Mouse (Mus musculus): Measurements from ENCODE around the gene Myof. TPM values are rescaled to one million over a fixed set of nuclear protein-coding genes. Genes with fewer than 3 reads are reported as not detected.

Myof gene
- polyA plus RNA-seq, 1 experiment from 2014 or later, result 22.7 TPM

GRCm38 (mm10) chr19:38054149-38054719 lies 10.9 kb upstream of the Myof start:
- Histone ChIP-seq H3K4me1 (ENCODE audit: control insufficient read depth, insufficient read depth, low read length) (peaks cover 7% of the 10 kb centered on the region; the same call in 1 of the 2 replicates), H3K27me3 (ENCODE audit: control insufficient read depth, insufficient read depth, low read length) (no peaks in the 10 kb centered on the region), H3K27ac (ENCODE audit: low read length) (peak overlapping the region; percentile 27; the same call in 1 of the 2 replicates), H3K9ac (replicated peaks; ENCODE audit: low read depth, low read length) (peak overlapping the region; percentile 36; the same call in 1 of the 2 replicates), H3K4me2 (replicated peaks; ENCODE audit: low read depth, low read length) (peak overlapping the region; percentile 67), H3K4me3 (ENCODE audit: low read depth, low read length) (peak overlapping the region; percentile 77), H3K36me3 (ENCODE audit: control insufficient read depth, insufficient read depth, low read length) (peaks cover 8% of the 10 kb centered on the region; the same call in 1 of the 2 replicates), H3K9me3 (ENCODE audit: control insufficient read depth, low read depth, low read length) (no peaks in the 10 kb centered on the region)
- 0% methylated on average over 23 of the region's 23 CpGs for WGBS
- ATAC-seq (ENCODE audit: insufficient number of reproducible peaks, insufficient read depth, low FRiP score, low read depth), result peak; percentile 89

- H3K4me1 ChIP-seq (ENCODE audit: control insufficient read depth, insufficient read depth, low read length), result peaks cover 7% of the 10 kb centered on the region; the same call in 1 of the 2 replicates
- no peak for ATAC-seq (ENCODE audit: insufficient number of reproducible peaks, insufficient read depth, low FRiP score, low read depth)
- 22% methylated on average over 8 of the region's 8 CpGs for WGBS
- H3K36me3 ChIP-seq (ENCODE audit: control insufficient read depth, insufficient read depth, low read length), result peaks cover 8% of the 10 kb centered on the region; the same call in 1 of the 2 replicates
- peak overlapping the region; percentile 67 for H3K4me2 ChIP-seq (replicated peaks; ENCODE audit: low read depth, low read length)
- 0 out of 2 replicates have a peak overlapping the region, but pooled peaks have one; percentile 36 for H3K9ac ChIP-seq (replicated peaks; ENCODE audit: low read depth, low read length)
- no peaks in the 10 kb centered on the region for H3K9me3 ChIP-seq (ENCODE audit: control insufficient read depth, low read depth, low read length)
- peak overlapping the region; percentile 77 for H3K4me3 ChIP-seq (ENCODE audit: low read depth, low read length)
- H3K27me3 ChIP-seq (ENCODE audit: control insufficient read depth, insufficient read depth, low read length), result no peaks in the 10 kb centered on the region
- no peak overlapping the region for H3K27ac ChIP-seq (ENCODE audit: low read length)
Observed at GRCm38 (mm10) chr19:38053227-38054041, 10.1 kb upstream of the Myof start.

- Histone ChIP-seq H3K4me1 (ENCODE audit: control insufficient read depth, insufficient read depth, low read length) (no peaks in the 10 kb centered on the region; the same call in 1 of the 2 replicates), H3K4me3 (ENCODE audit: low read depth, low read length) (no peak overlapping the region), H3K27me3 (ENCODE audit: control insufficient read depth, insufficient read depth, low read length) (no peaks in the 10 kb centered on the region), H3K27ac (ENCODE audit: low read length) (no peak overlapping the region), H3K9me3 (ENCODE audit: control insufficient read depth, low read depth, low read length) (no peaks in the 10 kb centered on the region), H3K36me3 (ENCODE audit: control insufficient read depth, insufficient read depth, low read length) (no peaks in the 10 kb centered on the region), H3K4me2 (replicated peaks; ENCODE audit: low read depth, low read length) (no peak overlapping the region), H3K9ac (replicated peaks; ENCODE audit: low read depth, low read length) (no peak overlapping the region)
- ATAC-seq (ENCODE audit: insufficient number of reproducible peaks, insufficient read depth, low FRiP score, low read depth), result no peak
- WGBS, result 96% methylated on average over 1 of the region's 1 CpGs
Observed at GRCm38 (mm10) chr19:38049686-38050085, 6.3 kb upstream of the Myof start.

GRCm38 (mm10) chr19:38045198-38045597 lies 1.8 kb upstream of the Myof start:
- Histone ChIP-seq H3K4me1 (ENCODE audit: control insufficient read depth, insufficient read depth, low read length) (peaks cover 7% of the 10 kb centered on the region; the same call in 1 of the 2 replicates), H3K36me3 (ENCODE audit: control insufficient read depth, insufficient read depth, low read length) (no peaks in the 10 kb centered on the region), H3K4me3 (ENCODE audit: low read depth, low read length) (no peak overlapping the region), H3K27me3 (ENCODE audit: control insufficient read depth, insufficient read depth, low read length) (no peaks in the 10 kb centered on the region), H3K27ac (ENCODE audit: low read length) (no peak overlapping the region), H3K9ac (replicated peaks; ENCODE audit: low read depth, low read length) (no peak overlapping the region), H3K9me3 (ENCODE audit: control insufficient read depth, low read depth, low read length) (no peaks in the 10 kb centered on the region), H3K4me2 (replicated peaks; ENCODE audit: low read depth, low read length) (no peak overlapping the region)
- no peak for ATAC-seq (ENCODE audit: insufficient number of reproducible peaks, insufficient read depth, low FRiP score, low read depth)
- 84% methylated on average over 3 of the region's 3 CpGs for WGBS

- peak; percentile 17; the same call in 1 of the 2 replicates for ATAC-seq (ENCODE audit: insufficient number of reproducible peaks, insufficient read depth, low FRiP score, low read depth)
- Histone ChIP-seq H3K9ac (replicated peaks; ENCODE audit: low read depth, low read length) (no peak overlapping the region), H3K27ac (ENCODE audit: low read length) (peak overlapping the region; percentile 82; the same call in 1 of the 2 replicates), H3K4me1 (ENCODE audit: control insufficient read depth, insufficient read depth, low read length) (peaks cover 12% of the 10 kb centered on the region; the same call in 1 of the 2 replicates), H3K27me3 (ENCODE audit: control insufficient read depth, insufficient read depth, low read length) (no peaks in the 10 kb centered on the region), H3K9me3 (ENCODE audit: control insufficient read depth, low read depth, low read length) (no peaks in the 10 kb centered on the region), H3K36me3 (ENCODE audit: control insufficient read depth, insufficient read depth, low read length) (no peaks in the 10 kb centered on the region), H3K4me3 (ENCODE audit: low read depth, low read length) (peak overlapping the region; percentile 39), H3K4me2 (replicated peaks; ENCODE audit: low read depth, low read length) (peak overlapping the region; percentile 65)
- WGBS, result 8% methylated on average over 5 of the region's 5 CpGs
Observed at GRCm38 (mm10) chr19:38042261-38042722, 1.1 kb downstream of the Myof start.

GRCm38 (mm10) chr19:38038267-38038666 lies 5.1 kb downstream of the Myof start:
- Histone ChIP-seq H3K4me3 (ENCODE audit: low read depth, low read length) (no peak overlapping the region), H3K9me3 (ENCODE audit: control insufficient read depth, low read depth, low read length) (no peaks in the 10 kb centered on the region), H3K4me2 (replicated peaks; ENCODE audit: low read depth, low read length) (no peak overlapping the region), H3K27ac (ENCODE audit: low read length) (no peak overlapping the region), H3K27me3 (ENCODE audit: control insufficient read depth, insufficient read depth, low read length) (no peaks in the 10 kb centered on the region), H3K36me3 (ENCODE audit: control insufficient read depth, insufficient read depth, low read length) (no peaks in the 10 kb centered on the region), H3K4me1 (ENCODE audit: control insufficient read depth, insufficient read depth, low read length) (peaks cover 15% of the 10 kb centered on the region; the same call in 1 of the 2 replicates), H3K9ac (replicated peaks; ENCODE audit: low read depth, low read length) (no peak overlapping the region)
- ATAC-seq (ENCODE audit: insufficient number of reproducible peaks, insufficient read depth, low FRiP score, low read depth), result no peak
- 75% methylated on average over 2 of the region's 2 CpGs for WGBS

- 54% methylated on average over 2 of the region's 2 CpGs for WGBS
- no peak for ATAC-seq (ENCODE audit: insufficient number of reproducible peaks, insufficient read depth, low FRiP score, low read depth)
- H3K36me3 ChIP-seq (ENCODE audit: control insufficient read depth, insufficient read depth, low read length), result no peaks in the 10 kb centered on the region
- H3K27me3 ChIP-seq (ENCODE audit: control insufficient read depth, insufficient read depth, low read length), result no peaks in the 10 kb centered on the region
- H3K9me3 ChIP-seq (ENCODE audit: control insufficient read depth, low read depth, low read length), result no peaks in the 10 kb centered on the region
- H3K4me2 ChIP-seq (replicated peaks; ENCODE audit: low read depth, low read length), result no peak overlapping the region
- H3K27ac ChIP-seq (ENCODE audit: low read length), result no peak overlapping the region
- no peak overlapping the region for H3K4me3 ChIP-seq (ENCODE audit: low read depth, low read length)
- peaks cover 14% of the 10 kb centered on the region; the same call in 1 of the 2 replicates for H3K4me1 ChIP-seq (ENCODE audit: control insufficient read depth, insufficient read depth, low read length)
- no peak overlapping the region for H3K9ac ChIP-seq (replicated peaks; ENCODE audit: low read depth, low read length)
Observed at GRCm38 (mm10) chr19:38035766-38036165, 7.6 kb downstream of the Myof start.

GRCm38 (mm10) chr19:38034696-38035095 lies 8.7 kb downstream of the Myof start:
- 54% methylated on average over 2 of the region's 2 CpGs for WGBS
- Histone ChIP-seq H3K4me3 (ENCODE audit: low read depth, low read length) (no peak overlapping the region), H3K4me1 (ENCODE audit: control insufficient read depth, insufficient read depth, low read length) (peaks cover 22% of the 10 kb centered on the region), H3K27ac (ENCODE audit: low read length) (no peak overlapping the region), H3K36me3 (ENCODE audit: control insufficient read depth, insufficient read depth, low read length) (no peaks in the 10 kb centered on the region), H3K4me2 (replicated peaks; ENCODE audit: low read depth, low read length) (no peak overlapping the region), H3K9me3 (ENCODE audit: control insufficient read depth, low read depth, low read length) (no peaks in the 10 kb centered on the region), H3K9ac (replicated peaks; ENCODE audit: low read depth, low read length) (no peak overlapping the region), H3K27me3 (ENCODE audit: control insufficient read depth, insufficient read depth, low read length) (no peaks in the 10 kb centered on the region)
- ATAC-seq (ENCODE audit: insufficient number of reproducible peaks, insufficient read depth, low FRiP score, low read depth), result no peak

Measured in stomach, embryonic 14.5 days (tissue).